Mouse (Mus musculus) lung, postnatal 36 days (tissue): ENCODE results near the gene Ddx54.

Experiments used
- DNase-seq: peaks from one replicate; pipeline ENCODE4 v3.0.0; 2022; ENCODE audit warnings: mixed read lengths

Gene Ddx54

GRCm38 (mm10) chr5:120647361-120647760 lies 34.8 kb downstream of the Ddx54 start:
- no peak for DNase-seq

- no peak for DNase-seq
Measured at GRCm38 (mm10) chr5:120647814-120648491, 35.4 kb downstream of the Ddx54 start.

GRCm38 (mm10) chr5:120648569-120649373 lies 36.2 kb downstream of the Ddx54 start, which contains the start of gene Rasal1:
TSS of gene Rasal1 (plus strand) at chr5:120648812.
- DNase-seq: peak; percentile 24

GRCm38 (mm10) chr5:120649374-120649933 lies 36.9 kb downstream of the Ddx54 start:
- DNase-seq: no peak

- DNase-seq: no peak
Measured at GRCm38 (mm10) chr5:120649938-120650337, 37.4 kb downstream of the Ddx54 start.

- DNase-seq: no peak
Measured at GRCm38 (mm10) chr5:120651230-120651629, 38.7 kb downstream of the Ddx54 start.

GRCm38 (mm10) chr5:120652915-120653701 lies 40.6 kb downstream of the Ddx54 start:
- DNase-seq: no peak

- DNase-seq: no peak
Measured at GRCm38 (mm10) chr5:120653873-120654272, 41.3 kb downstream of the Ddx54 start.

- DNase-seq: peak; percentile 29
Measured at GRCm38 (mm10) chr5:120656281-120656751, 43.8 kb downstream of the Ddx54 start.

GRCm38 (mm10) chr5:120660816-120661215 lies 48.3 kb downstream of the Ddx54 start:
- DNase-seq: no peak

GRCm38 (mm10) chr5:120664888-120665287 lies 52.3 kb downstream of the Ddx54 start:
- no peak for DNase-seq

- DNase-seq: no peak
Measured at GRCm38 (mm10) chr5:120668761-120669160, 56.2 kb downstream of the Ddx54 start.

GRCm38 (mm10) chr5:120670132-120670531 lies 57.6 kb downstream of the Ddx54 start:
- no peak for DNase-seq

- DNase-seq: no peak
Measured at GRCm38 (mm10) chr5:120671865-120672264, 59.3 kb downstream of the Ddx54 start.

- peak; percentile 62 for DNase-seq
Measured at GRCm38 (mm10) chr5:120673626-120674025, 61.1 kb downstream of the Ddx54 start.

- no peak for DNase-seq
Measured at GRCm38 (mm10) chr5:120674229-120675145, 61.9 kb downstream of the Ddx54 start.

GRCm38 (mm10) chr5:120677516-120677915 lies 65.0 kb downstream of the Ddx54 start:
- no peak for DNase-seq
